Mouse (Mus musculus): ENCODE measurements around the gene Sf3b3. TPM values are rescaled to one million over a fixed set of nuclear protein-coding genes. Genes with fewer than 3 reads are reported as not detected.
A peak's percentile ranks its signal among the peaks of the same experiment; 100 is the strongest.

Sf3b3 gene
- polyA plus RNA-seq, 1 experiment from 2014 or later, result 74.8 TPM

DNA sequence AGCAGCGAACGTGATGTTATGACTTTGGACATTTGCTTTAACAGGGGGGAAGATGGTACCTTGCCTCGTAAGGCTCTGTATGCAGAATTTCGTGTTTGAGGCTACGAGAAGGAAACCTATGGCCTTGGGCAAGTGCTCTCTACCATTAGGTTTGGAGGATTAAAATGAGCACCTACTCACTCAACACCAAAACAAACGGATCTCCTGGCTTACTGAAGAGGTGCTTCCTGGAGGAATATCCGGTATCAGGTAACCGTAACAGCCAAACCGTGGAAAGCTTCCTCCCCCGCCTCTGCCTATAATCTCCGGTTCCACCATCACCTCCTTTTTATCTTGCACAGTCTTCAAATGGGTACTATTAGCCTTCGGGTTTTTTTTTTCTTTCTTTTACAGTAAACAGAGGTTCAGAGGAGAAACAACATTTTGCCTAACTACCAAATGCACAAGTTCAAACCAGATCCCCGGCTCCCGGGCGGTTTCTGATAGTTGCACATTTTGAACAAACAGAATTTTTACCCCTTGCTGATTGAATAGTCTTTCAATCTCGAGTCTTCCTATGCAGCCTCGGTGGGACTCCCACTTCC is 674 bp downstream of the Sf3b3 start:
- WGBS, result 8% methylated on average over 17 of the region's 17 CpGs
- H3K27me3 ChIP-seq (ENCODE audit: control insufficient read depth, insufficient read depth, low read length), result no peaks in the 10 kb centered on the region
- peak overlapping the region; percentile 91 for H3K9ac ChIP-seq (ENCODE audit: low read length)
- peak overlapping the region; percentile 87 for H3K4me2 ChIP-seq (ENCODE audit: low read length)
- no peaks in the 10 kb centered on the region for H3K9me3 ChIP-seq (ENCODE audit: control insufficient read depth, low read length)
- H3K36me3 ChIP-seq (ENCODE audit: control insufficient read depth, insufficient read depth, low read length), result peaks cover 57% of the 10 kb centered on the region
- H3K4me3 ChIP-seq (ENCODE audit: control insufficient read depth in 1 of 2, insufficient read depth in 1 of 2, low read depth in 1 of 2, low read length in 2 of 2), result peak overlapping the region; percentile 76 to 100
- H3K4me1 ChIP-seq (ENCODE audit: control insufficient read depth in 2 of 2, insufficient read depth in 2 of 2, low read length in 2 of 2), result peaks cover 5 to 19% of the 10 kb centered on the region in 2 experiments
- no peak for ATAC-seq (ENCODE audit: insufficient number of reproducible peaks, insufficient read depth, low FRiP score, low read depth)
- peak overlapping the region; percentile 82 to 87 for H3K27ac ChIP-seq (replicated peaks in 1 of 2; ENCODE audit: control insufficient read depth in 1 of 2, insufficient read depth in 1 of 2, low read depth in 2 of 2, low read length in 2 of 2)

DNA sequence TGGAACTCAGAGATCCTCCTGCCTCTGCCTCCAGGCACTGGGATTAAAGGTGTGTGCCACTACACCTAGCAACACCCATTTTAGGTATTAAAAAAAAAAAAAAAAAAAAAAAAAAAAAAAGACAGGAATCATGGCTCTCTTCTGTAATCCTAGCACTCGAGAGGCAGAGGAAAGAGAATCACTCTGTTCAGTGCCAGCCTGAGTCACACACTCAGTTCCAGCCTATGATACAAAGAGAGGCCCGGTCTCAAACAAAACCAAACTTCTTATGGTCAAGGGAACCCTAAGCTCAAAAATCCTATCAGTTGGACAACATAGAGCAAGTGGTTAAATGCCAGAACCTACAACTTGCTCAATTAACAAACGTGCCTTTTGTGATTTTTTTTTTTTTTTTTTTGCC is 1.6 kb downstream of the Sf3b3 start:
- Histone ChIP-seq H3K4me2 (ENCODE audit: low read length) (peak overlapping the region; percentile 87), H3K4me3 (ENCODE audit: control insufficient read depth in 1 of 2, insufficient read depth in 1 of 2, low read depth in 1 of 2, low read length in 2 of 2) (peak overlapping the region in 1 of 2 experiments; percentile 76; a peak in 2 of 4 replicates), H3K27ac (replicated peaks in 1 of 2; ENCODE audit: control insufficient read depth in 1 of 2, insufficient read depth in 1 of 2, low read depth in 2 of 2, low read length in 2 of 2) (no peak overlapping the region), H3K36me3 (ENCODE audit: control insufficient read depth, insufficient read depth, low read length) (peaks cover 57% of the 10 kb centered on the region), H3K9ac (ENCODE audit: low read length) (peak overlapping the region; percentile 91; the same call in 1 of the 2 replicates), H3K27me3 (ENCODE audit: control insufficient read depth, insufficient read depth, low read length) (no peaks in the 10 kb centered on the region), H3K4me1 (ENCODE audit: control insufficient read depth in 2 of 2, insufficient read depth in 2 of 2, low read length in 2 of 2) (peaks cover 5 to 19% of the 10 kb centered on the region in 2 experiments), H3K9me3 (ENCODE audit: control insufficient read depth, low read length) (no peaks in the 10 kb centered on the region)
- no peak for ATAC-seq (ENCODE audit: insufficient number of reproducible peaks, insufficient read depth, low FRiP score, low read depth)
- 88% methylated on average over 3 of the region's 3 CpGs for WGBS

DNA sequence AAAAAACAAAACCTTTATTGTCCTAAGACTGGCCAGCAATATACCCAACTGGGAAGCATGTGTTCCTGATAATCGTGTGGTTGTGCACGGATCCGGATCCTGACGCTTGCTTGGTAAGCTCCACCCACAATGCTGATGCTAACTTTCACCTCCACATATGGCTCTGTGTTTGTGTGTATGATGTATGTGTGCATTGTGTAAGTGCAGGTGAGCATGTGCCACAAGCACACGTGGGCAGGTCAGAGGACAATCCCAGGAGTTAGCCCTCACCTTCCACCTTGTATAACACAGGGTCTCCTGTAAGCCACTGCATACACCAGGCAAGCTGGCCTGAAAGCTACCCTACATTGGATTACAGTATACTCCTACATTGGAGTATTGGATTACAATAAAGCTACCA is 3.4 kb downstream of the Sf3b3 start:
- H3K27ac ChIP-seq (replicated peaks in 1 of 2; ENCODE audit: control insufficient read depth in 1 of 2, insufficient read depth in 1 of 2, low read depth in 2 of 2, low read length in 2 of 2), result no peak overlapping the region
- H3K4me2 ChIP-seq (ENCODE audit: low read length), result no peak overlapping the region
- H3K4me3 ChIP-seq (ENCODE audit: control insufficient read depth in 1 of 2, insufficient read depth in 1 of 2, low read depth in 1 of 2, low read length in 2 of 2), result no peak overlapping the region
- no peak overlapping the region for H3K9ac ChIP-seq (ENCODE audit: low read length)
- no peaks in the 10 kb centered on the region for H3K27me3 ChIP-seq (ENCODE audit: control insufficient read depth, insufficient read depth, low read length)
- no peak for ATAC-seq (ENCODE audit: insufficient number of reproducible peaks, insufficient read depth, low FRiP score, low read depth)
- H3K4me1 ChIP-seq (ENCODE audit: control insufficient read depth in 2 of 2, insufficient read depth in 2 of 2, low read length in 2 of 2), result peaks cover 5 to 17% of the 10 kb centered on the region in 2 experiments
- H3K36me3 ChIP-seq (ENCODE audit: control insufficient read depth, insufficient read depth, low read length), result peaks cover 67% of the 10 kb centered on the region
- no peaks in the 10 kb centered on the region for H3K9me3 ChIP-seq (ENCODE audit: control insufficient read depth, low read length)
- 83% methylated on average over 5 of the region's 5 CpGs for WGBS

DNA sequence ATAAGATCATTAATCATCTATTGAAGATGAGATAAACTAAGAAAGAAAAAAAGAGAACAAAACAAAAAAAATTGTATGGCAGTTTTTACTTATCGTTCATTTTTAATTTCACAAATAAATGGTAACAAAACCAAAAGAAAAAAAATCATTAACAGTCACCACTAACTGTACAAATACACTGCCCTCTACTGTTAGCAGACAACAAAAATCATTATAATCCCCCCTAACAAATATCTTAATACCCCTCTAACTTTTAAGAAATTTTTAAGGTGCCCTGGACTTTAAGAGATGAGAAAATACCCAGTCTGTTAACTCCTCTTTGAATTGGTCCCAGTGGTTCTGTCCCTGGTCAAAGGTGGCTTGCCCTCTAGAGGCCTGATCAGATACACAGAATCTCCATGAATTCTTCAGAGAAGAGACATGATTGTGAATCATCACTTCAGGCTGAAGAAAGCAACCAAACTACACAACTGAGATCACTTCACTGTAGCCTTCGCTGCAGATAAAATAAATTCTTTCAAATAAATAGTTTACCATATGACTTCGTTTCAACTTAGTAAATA is 4.5 kb downstream of the Sf3b3 start:
- Histone ChIP-seq H3K9ac (ENCODE audit: low read length) (no peak overlapping the region), H3K4me2 (ENCODE audit: low read length) (no peak overlapping the region), H3K9me3 (ENCODE audit: control insufficient read depth, low read length) (no peaks in the 10 kb centered on the region), H3K36me3 (ENCODE audit: control insufficient read depth, insufficient read depth, low read length) (peaks cover 78% of the 10 kb centered on the region), H3K27me3 (ENCODE audit: control insufficient read depth, insufficient read depth, low read length) (no peaks in the 10 kb centered on the region), H3K4me3 (ENCODE audit: control insufficient read depth in 1 of 2, insufficient read depth in 1 of 2, low read depth in 1 of 2, low read length in 2 of 2) (no peak overlapping the region), H3K4me1 (ENCODE audit: control insufficient read depth in 2 of 2, insufficient read depth in 2 of 2, low read length in 2 of 2) (peaks cover 2 to 10% of the 10 kb centered on the region in 2 experiments; a peak in 3 of 4 replicates), H3K27ac (replicated peaks in 1 of 2; ENCODE audit: control insufficient read depth in 1 of 2, insufficient read depth in 1 of 2, low read depth in 2 of 2, low read length in 2 of 2) (no peak overlapping the region)
- ATAC-seq (ENCODE audit: insufficient number of reproducible peaks, insufficient read depth, low FRiP score, low read depth), result no peak
- 88% methylated on average over 3 of the region's 3 CpGs for WGBS

DNA sequence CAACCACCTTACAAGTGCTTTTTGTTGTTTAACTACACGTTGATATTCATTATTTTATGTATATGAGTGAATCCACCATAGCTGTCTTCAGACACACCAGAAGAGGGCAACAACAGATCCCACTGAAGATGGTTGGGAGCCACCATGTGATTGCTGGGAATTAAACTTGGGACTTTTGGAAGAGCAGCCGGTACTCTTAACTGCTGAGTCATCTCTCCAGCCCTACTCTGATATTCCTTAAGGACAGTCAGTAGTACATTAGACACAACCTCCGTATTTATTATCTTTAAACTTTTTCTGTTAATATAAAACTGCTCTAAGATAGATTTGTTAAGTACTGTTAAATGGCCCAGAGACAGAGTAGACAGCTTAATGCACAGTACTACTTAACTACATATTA is 14.6 kb downstream of the Sf3b3 start:
- Histone ChIP-seq H3K4me2 (ENCODE audit: low read length) (no peak overlapping the region), H3K9me3 (ENCODE audit: control insufficient read depth, low read length) (no peaks in the 10 kb centered on the region), H3K36me3 (ENCODE audit: control insufficient read depth, insufficient read depth, low read length) (peaks cover 98% of the 10 kb centered on the region), H3K4me1 (ENCODE audit: control insufficient read depth in 2 of 2, insufficient read depth in 2 of 2, low read length in 2 of 2) (no peaks in the 10 kb centered on the region), H3K27me3 (ENCODE audit: control insufficient read depth, insufficient read depth, low read length) (no peaks in the 10 kb centered on the region), H3K4me3 (ENCODE audit: control insufficient read depth in 1 of 2, insufficient read depth in 1 of 2, low read depth in 1 of 2, low read length in 2 of 2) (no peak overlapping the region), H3K9ac (ENCODE audit: low read length) (no peak overlapping the region), H3K27ac (replicated peaks in 1 of 2; ENCODE audit: control insufficient read depth in 1 of 2, insufficient read depth in 1 of 2, low read depth in 2 of 2, low read length in 2 of 2) (no peak overlapping the region)
- WGBS, result 89% methylated on average over 3 of the region's 3 CpGs
- ATAC-seq (ENCODE audit: insufficient number of reproducible peaks, insufficient read depth, low FRiP score, low read depth), result no peak

DNA sequence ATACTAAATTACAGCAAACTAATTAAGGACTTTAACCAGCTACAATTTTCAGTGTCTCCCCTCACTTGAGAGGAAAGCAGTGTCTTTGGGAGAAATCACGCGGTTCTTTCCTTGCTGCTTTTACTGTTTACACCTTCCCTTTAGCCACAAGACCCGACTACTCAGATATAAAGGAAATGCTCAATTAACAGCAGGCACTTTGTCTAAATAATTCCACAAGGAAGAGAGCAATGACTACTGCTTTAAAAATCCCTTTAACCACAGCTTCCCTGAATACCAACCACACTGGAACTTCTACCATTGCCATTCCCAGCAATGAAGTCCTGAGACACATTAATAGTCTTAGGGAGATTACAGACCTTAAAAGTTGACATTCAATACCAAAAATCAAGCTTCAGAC is 18.1 kb downstream of the Sf3b3 start:
- WGBS, result 87% methylated on average over 3 of the region's 3 CpGs
- Histone ChIP-seq H3K4me3 (ENCODE audit: control insufficient read depth in 1 of 2, insufficient read depth in 1 of 2, low read depth in 1 of 2, low read length in 2 of 2) (no peak overlapping the region), H3K27ac (replicated peaks in 1 of 2; ENCODE audit: control insufficient read depth in 1 of 2, insufficient read depth in 1 of 2, low read depth in 2 of 2, low read length in 2 of 2) (no peak overlapping the region), H3K27me3 (ENCODE audit: control insufficient read depth, insufficient read depth, low read length) (no peaks in the 10 kb centered on the region), H3K9me3 (ENCODE audit: control insufficient read depth, low read length) (no peaks in the 10 kb centered on the region), H3K9ac (ENCODE audit: low read length) (no peak overlapping the region), H3K4me2 (ENCODE audit: low read length) (no peak overlapping the region), H3K36me3 (ENCODE audit: control insufficient read depth, insufficient read depth, low read length) (peaks cover 98% of the 10 kb centered on the region), H3K4me1 (ENCODE audit: control insufficient read depth in 2 of 2, insufficient read depth in 2 of 2, low read length in 2 of 2) (no peaks in the 10 kb centered on the region)
- no peak for ATAC-seq (ENCODE audit: insufficient number of reproducible peaks, insufficient read depth, low FRiP score, low read depth)

DNA sequence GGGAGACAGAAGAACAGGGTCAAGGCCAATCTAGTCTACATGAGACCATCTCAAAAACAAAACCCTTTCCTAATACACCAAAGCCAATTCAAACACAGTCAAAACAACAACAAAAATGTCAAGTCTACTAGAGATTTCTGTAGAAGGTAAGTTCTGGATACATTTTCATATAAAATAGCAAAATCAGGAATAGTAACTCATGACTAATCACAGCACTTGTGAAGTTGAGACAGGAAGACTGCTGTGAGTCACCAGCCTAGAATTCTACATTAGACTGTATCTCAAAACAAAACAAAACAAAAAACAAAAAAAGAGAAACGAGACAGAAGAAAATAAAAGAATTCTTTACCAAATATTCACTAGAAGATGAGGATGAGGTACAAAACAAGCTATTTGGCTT is 21.7 kb downstream of the Sf3b3 start:
- no peak for ATAC-seq (ENCODE audit: insufficient number of reproducible peaks, insufficient read depth, low FRiP score, low read depth)
- Histone ChIP-seq H3K4me1 (ENCODE audit: control insufficient read depth in 2 of 2, insufficient read depth in 2 of 2, low read length in 2 of 2) (no peaks in the 10 kb centered on the region), H3K9me3 (ENCODE audit: control insufficient read depth, low read length) (no peaks in the 10 kb centered on the region), H3K27me3 (ENCODE audit: control insufficient read depth, insufficient read depth, low read length) (no peaks in the 10 kb centered on the region), H3K36me3 (ENCODE audit: control insufficient read depth, insufficient read depth, low read length) (peaks cover 100% of the 10 kb centered on the region), H3K4me2 (ENCODE audit: low read length) (no peak overlapping the region), H3K9ac (ENCODE audit: low read length) (no peak overlapping the region), H3K4me3 (ENCODE audit: control insufficient read depth in 1 of 2, insufficient read depth in 1 of 2, low read depth in 1 of 2, low read length in 2 of 2) (no peak overlapping the region), H3K27ac (replicated peaks in 1 of 2; ENCODE audit: control insufficient read depth in 1 of 2, insufficient read depth in 1 of 2, low read depth in 2 of 2, low read length in 2 of 2) (no peak overlapping the region)
- 82% methylated on average over 1 of the region's 1 CpGs for WGBS

DNA sequence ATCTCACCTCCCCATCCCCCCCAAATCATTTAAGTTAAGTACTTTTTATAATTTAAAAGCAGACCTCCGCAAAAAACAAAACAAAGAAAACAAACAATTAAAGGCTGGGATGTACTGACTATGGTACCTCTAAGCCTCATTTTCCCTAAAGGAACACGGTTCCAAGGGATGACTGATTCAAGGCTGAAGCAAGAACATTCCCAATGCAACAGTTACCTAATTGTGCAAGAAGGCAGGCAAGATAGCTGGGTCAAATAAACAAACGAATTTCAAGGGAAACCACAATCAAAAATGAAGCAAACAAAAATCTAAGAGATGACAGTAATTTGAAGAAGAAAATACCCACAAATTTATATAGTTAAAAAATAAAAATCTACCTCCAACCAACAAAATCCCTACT is 24.6 kb downstream of the Sf3b3 start:
- H3K27ac ChIP-seq (replicated peaks in 1 of 2; ENCODE audit: control insufficient read depth in 1 of 2, insufficient read depth in 1 of 2, low read depth in 2 of 2, low read length in 2 of 2), result no peak overlapping the region
- no peaks in the 10 kb centered on the region for H3K27me3 ChIP-seq (ENCODE audit: control insufficient read depth, insufficient read depth, low read length)
- H3K9me3 ChIP-seq (ENCODE audit: control insufficient read depth, low read length), result no peaks in the 10 kb centered on the region
- H3K4me2 ChIP-seq (ENCODE audit: low read length), result no peak overlapping the region
- no peak overlapping the region for H3K4me3 ChIP-seq (ENCODE audit: control insufficient read depth in 1 of 2, insufficient read depth in 1 of 2, low read depth in 1 of 2, low read length in 2 of 2)
- no peaks in the 10 kb centered on the region for H3K4me1 ChIP-seq (ENCODE audit: control insufficient read depth in 2 of 2, insufficient read depth in 2 of 2, low read length in 2 of 2)
- peaks cover 100% of the 10 kb centered on the region for H3K36me3 ChIP-seq (ENCODE audit: control insufficient read depth, insufficient read depth, low read length)
- no peak overlapping the region for H3K9ac ChIP-seq (ENCODE audit: low read length)
- 81% methylated on average over 3 of the region's 3 CpGs for WGBS
- no peak for ATAC-seq (ENCODE audit: insufficient number of reproducible peaks, insufficient read depth, low FRiP score, low read depth)

All from heart, embryonic 14.5 days (tissue).